ENCODE assay signal across 10 mouse cellular contexts in genomic region chrX:101222796-101223162, GRCm38 (mm10). TPM values are rescaled to one million over a fixed set of nuclear protein-coding genes. Genes with fewer than 3 reads are reported as not detected.
DNase-seq lines count a peak whose midpoint lies in the region; ATAC-seq and TF ChIP-seq lines count a peak whose summit lies in the region.
"Had no signal": no experiment of that assay in that cellular context is flagged by ENCODE, and none has a peak within 500 bp of the region (broad histone marks: within the 10 kb centered on the region; RNA-seq: fewer than 3 reads in every experiment).

No protein-coding gene starts in this region.

- no peaks in the 10 kb centered on the region for H3K27me3 ChIP-seq in kidney, adult 2 months (replicated peaks; ENCODE audit: control insufficient read depth, insufficient read depth, low read length)
- H3K27me3 ChIP-seq in hindbrain, embryonic 12.5 days, result peaks cover 14% of the 10 kb centered on the region
- H3K27me3 ChIP-seq in midbrain, embryonic 12.5 days, result peaks cover 12% of the 10 kb centered on the region; the same call in 1 of the 2 replicates

- no peak for TF ChIP-seq CTCF in kidney, adult 2 months (conservative IDR thresholded peaks at IDR 0.05; ENCODE audit: insufficient read depth, insufficient read length, low read depth, low read length)
- no peak for TF ChIP-seq CTCF in bone marrow macrophage, adult 2 months (IDR thresholded peaks at IDR 0.05; ENCODE audit: low read depth, low read length)

- no peak for ATAC-seq in hindbrain, embryonic 12.5 days (ENCODE audit: low FRiP score)
- ATAC-seq in midbrain, embryonic 12.5 days (ENCODE audit: low FRiP score, low read depth), result no peak

- no peak overlapping the region for H3K9ac ChIP-seq in hindbrain, embryonic 12.5 days
- H3K9ac ChIP-seq in midbrain, embryonic 12.5 days (replicated peaks), result no peak overlapping the region

- no peak overlapping the region for H3K27ac ChIP-seq in kidney, adult 2 months (ENCODE audit: insufficient read depth, low read depth, low read length)
- peak overlapping the region; percentile 63 for H3K27ac ChIP-seq in bone marrow macrophage, adult 2 months (ENCODE audit: insufficient read depth, low read depth, low read length)
- peak overlapping the region; percentile 35; the same call in 1 of the 2 replicates for H3K27ac ChIP-seq in hindbrain, embryonic 12.5 days
- peak overlapping the region; percentile 76 for H3K27ac ChIP-seq in midbrain, embryonic 12.5 days (replicated peaks)

- no peaks in the 10 kb centered on the region for H3K36me3 ChIP-seq in kidney, adult 2 months (ENCODE audit: control insufficient read depth, insufficient read depth, low read length)
- no peaks in the 10 kb centered on the region for H3K36me3 ChIP-seq in hindbrain, embryonic 12.5 days
- no peaks in the 10 kb centered on the region for H3K36me3 ChIP-seq in midbrain, embryonic 12.5 days

- no peak for TF ChIP-seq POLR2A in kidney, adult 2 months (IDR thresholded peaks at IDR 0.05; ENCODE audit: low read depth, low read length)
- TF ChIP-seq POLR2A in bone marrow macrophage, adult 2 months (IDR thresholded peaks at IDR 0.05; ENCODE audit: borderline replicate concordance, low read depth, low read length), result no peak

- H3K4me2 ChIP-seq in hindbrain, embryonic 12.5 days (replicated peaks), result peak overlapping the region; percentile 51
- H3K4me2 ChIP-seq in midbrain, embryonic 12.5 days (replicated peaks), result peak overlapping the region; percentile 56

- WGBS in kidney, adult 2 months, result 12% methylated on average over 7 of the region's 7 CpGs
- 35% methylated on average over 7 of the region's 7 CpGs for WGBS in hindbrain, embryonic 12.5 days
- WGBS in midbrain, embryonic 12.5 days, result 31% methylated on average over 7 of the region's 7 CpGs

- peak overlapping the region; percentile 45 for H3K4me3 ChIP-seq in kidney, adult 2 months (ENCODE audit: insufficient read depth, low read depth, low read length)
- H3K4me3 ChIP-seq in bone marrow macrophage, adult 2 months (ENCODE audit: insufficient read depth, low read length), result peak overlapping the region; percentile 52
- peak overlapping the region; percentile 54 for H3K4me3 ChIP-seq in hindbrain, embryonic 12.5 days
- H3K4me3 ChIP-seq in midbrain, embryonic 12.5 days, result peak overlapping the region; percentile 55

- no peaks in the 10 kb centered on the region for H3K9me3 ChIP-seq in hindbrain, embryonic 12.5 days (replicated peaks)
- no peaks in the 10 kb centered on the region for H3K9me3 ChIP-seq in midbrain, embryonic 12.5 days

- no peak for DNase-seq in kidney, adult 2 months
- DNase-seq in kidney, adult 9 months, result no peak
- DNase-seq in right cerebral cortex, postnatal 25 days, result no peak
- DNase-seq in MN1 (ENCODE audit: low spot score), result no peak
- no peak for DNase-seq in testis, postnatal 10 days (ENCODE audit: low spot score)

- no peaks in the 10 kb centered on the region for H3K4me1 ChIP-seq in kidney, adult 2 months (ENCODE audit: control insufficient read depth, insufficient read depth, low read length)
- H3K4me1 ChIP-seq in bone marrow macrophage, adult 2 months (ENCODE audit: control insufficient read depth, insufficient read depth, low read length), result peaks cover 2% of the 10 kb centered on the region; the same call in 1 of the 2 replicates
- no peaks in the 10 kb centered on the region; the same call in 1 of the 2 replicates for H3K4me1 ChIP-seq in hindbrain, embryonic 12.5 days
- 0 out of 2 replicates have a peak, but pooled peaks cover 6% of the 10 kb centered on the region for H3K4me1 ChIP-seq in midbrain, embryonic 12.5 days

RNA-seq across cellular contexts. Expression of gene Snx12, which starts 0.4 kb away (rescaled TPM):
- 22.5 and 30.3 TPM in 2 replicates for polyA plus RNA-seq in kidney, adult 2 months (2012; rRNA removed)
- 55.8 and 66.5 TPM in 2 replicates for polyA plus RNA-seq in bone marrow macrophage, adult 2 months (2012; ENCODE audit: insufficient read depth, insufficient read length, missing spikeins)
- 53.3 and 57.5 TPM in 2 replicates for polyA plus RNA-seq in hindbrain, embryonic 12.5 days (2016; fragmentation: Nextera tagmentation; extraction: Ambion mirVana)
- 56.8 and 57.2 TPM in 2 replicates for polyA plus RNA-seq in midbrain, embryonic 12.5 days (2016; fragmentation: Nextera tagmentation; extraction: Ambion mirVana)

RNA-seq across cellular contexts. Expression of gene Foxo4, which starts 31.5 kb away (rescaled TPM):
- 37.1 and 42.2 TPM in 2 replicates for polyA plus RNA-seq in kidney, adult 2 months (2012; rRNA removed)
- 27.9 and 29.2 TPM in 2 replicates for polyA plus RNA-seq in bone marrow macrophage, adult 2 months (2012; ENCODE audit: insufficient read depth, insufficient read length, missing spikeins)
- 1.8 and 2.4 TPM in 2 replicates for polyA plus RNA-seq in hindbrain, embryonic 12.5 days (2016; fragmentation: Nextera tagmentation; extraction: Ambion mirVana)
- 0.86 and 1.0 TPM in 2 replicates for polyA plus RNA-seq in midbrain, embryonic 12.5 days (2016; fragmentation: Nextera tagmentation; extraction: Ambion mirVana)

RNA-seq across cellular contexts. Expression of gene Gm614, which starts 41.0 kb away (rescaled TPM):
- not detected in 2 replicates for polyA plus RNA-seq in kidney, adult 2 months (2012; rRNA removed)
- 2.3 TPM in 1 of 2 replicates, not detected in the other for polyA plus RNA-seq in bone marrow macrophage, adult 2 months (2012; ENCODE audit: insufficient read depth, insufficient read length, missing spikeins)
- polyA plus RNA-seq in hindbrain, embryonic 12.5 days (2016; fragmentation: Nextera tagmentation; extraction: Ambion mirVana), result not detected in 2 replicates
- not detected in 2 replicates for polyA plus RNA-seq in midbrain, embryonic 12.5 days (2016; fragmentation: Nextera tagmentation; extraction: Ambion mirVana)
- polyA plus RNA-seq: frontal cortex, adult 2 months; Patski had no signal

RNA-seq across cellular contexts. Expression of gene Il2rg, which starts 45.3 kb away (rescaled TPM):
- polyA plus RNA-seq in kidney, adult 2 months (2012; rRNA removed), result 7.2 and 21.4 TPM in 2 replicates
- polyA plus RNA-seq in bone marrow macrophage, adult 2 months (2012; ENCODE audit: insufficient read depth, insufficient read length, missing spikeins), result 167 and 176 TPM in 2 replicates
- 3.5 and 4.0 TPM in 2 replicates for polyA plus RNA-seq in hindbrain, embryonic 12.5 days (2016; fragmentation: Nextera tagmentation; extraction: Ambion mirVana)
- 3.1 and 4.1 TPM in 2 replicates for polyA plus RNA-seq in midbrain, embryonic 12.5 days (2016; fragmentation: Nextera tagmentation; extraction: Ambion mirVana)

RNA-seq across cellular contexts. Expression of gene Gm20489, which starts 46.0 kb away (rescaled TPM):
- polyA plus RNA-seq in kidney, adult 2 months (2012; rRNA removed), result not detected in 2 replicates
- polyA plus RNA-seq in bone marrow macrophage, adult 2 months (2012; ENCODE audit: insufficient read depth, insufficient read length, missing spikeins), result 2.3 TPM in 1 of 2 replicates, not detected in the other
- not detected in 2 replicates for polyA plus RNA-seq in hindbrain, embryonic 12.5 days (2016; fragmentation: Nextera tagmentation; extraction: Ambion mirVana)
- not detected in 2 replicates for polyA plus RNA-seq in midbrain, embryonic 12.5 days (2016; fragmentation: Nextera tagmentation; extraction: Ambion mirVana)
- polyA plus RNA-seq: frontal cortex, adult 2 months; Patski had no signal
